Mouse (Mus musculus) stomach, embryonic 14.5 days (tissue): ENCODE results near the gene Tgfbr3. TPM values are rescaled to one million over a fixed set of nuclear protein-coding genes. Genes with fewer than 3 reads are reported as not detected.

ENCODE experiments used
- ATAC-seq: fragments of 200-750 bp; cut with Nextera tagmentation; 2 replicates; pipeline ENCODE4 v1.8.0; 2017; ENCODE audit warnings: low read depth, moderate TSS enrichment; ENCODE audit not compliant: insufficient number of reproducible peaks, insufficient read depth, low FRiP score
- H3K27ac ChIP-seq: fragments of 300-500 bp; sonication (generic); 2 replicates; pipeline ENCODE4 v1.5.1; 2014; ENCODE audit warnings: mild to moderate bottlenecking, low read length, moderate library complexity, mixed read lengths
- H3K27me3 ChIP-seq: fragments of 300-500 bp; sonication (generic); 2 replicates; pipeline ENCODE4 v1.6.1; 2014; ENCODE audit warnings: low read length, control low read depth, mixed read lengths; ENCODE audit not compliant: control insufficient read depth, insufficient read depth
- H3K36me3 ChIP-seq: fragments of 300-500 bp; sonication (generic); 2 replicates; pipeline ENCODE4 v1.6.1; 2014; ENCODE audit warnings: mild to moderate bottlenecking, control low read depth, low read length, moderate library complexity, mixed read lengths; ENCODE audit not compliant: control insufficient read depth, insufficient read depth
- H3K4me1 ChIP-seq: fragments of 300-500 bp; sonication (generic); 2 replicates; pipeline ENCODE4 v1.6.1; 2014; ENCODE audit warnings: low read length, control low read depth, mixed read lengths; ENCODE audit not compliant: control insufficient read depth, insufficient read depth
- H3K4me2 ChIP-seq: fragments of 300-500 bp; sonication (generic); replicated peaks from 2 replicates; pipeline ENCODE4 v1.6.1; 2014; ENCODE audit warnings: low read depth, low read length, control low read depth
- H3K4me3 ChIP-seq: fragments of 300-500 bp; sonication (generic); 2 replicates; pipeline ENCODE4 v1.5.1; 2014; ENCODE audit warnings: low read depth, low read length, control low read depth
- H3K9ac ChIP-seq: fragments of 300-500 bp; sonication (generic); replicated peaks from 2 replicates; pipeline ENCODE4 v1.6.1; 2014; ENCODE audit warnings: low read depth, mild to moderate bottlenecking, control low read depth, low read length, moderate library complexity, mixed read lengths
- H3K9me3 ChIP-seq: fragments of 300-500 bp; sonication (generic); 2 replicates; pipeline ENCODE4 v1.6.1; 2016; ENCODE audit warnings: low read depth, low read length, control low read depth; ENCODE audit not compliant: control insufficient read depth
- WGBS: fragments of 180-500 bp; shearing (Covaris S2); extraction: QIAGEN DNeasy Blood & Tissue Kit; methylation state at CpG from one replicate; pipeline ENCODE4 v1.1.7; 2014; 5-methylcytosine and 5-hydroxymethylcytosine counted together
- polyA plus RNA-seq: library from polyadenylated mRNA; unstranded; fragments of >200 nt; fragmentation: Nextera tagmentation; extraction: Ambion mirVana; gene quantifications from 2 replicates; pipeline ENCODE4 v1.2.1, GENCODE M21; 2014

Gene Tgfbr3
- polyA plus RNA-seq, 1 experiment from 2014 or later, result 34.5 TPM

- no peak overlapping the region for H3K4me2 ChIP-seq
- H3K4me1 ChIP-seq, result peaks cover 21% of the 10 kb centered on the region
- no peak overlapping the region for H3K9ac ChIP-seq
- ATAC-seq, result no peak
- WGBS, result 54% methylated on average over 13 of the region's 13 CpGs
- no peak overlapping the region for H3K27ac ChIP-seq
- no peaks in the 10 kb centered on the region for H3K9me3 ChIP-seq
- H3K36me3 ChIP-seq, result peaks cover 4% of the 10 kb centered on the region; the same call in 1 of the 2 replicates
- no peaks in the 10 kb centered on the region for H3K27me3 ChIP-seq
- H3K4me3 ChIP-seq, result no peak overlapping the region
These were observed 141.3 kb downstream of the Tgfbr3 start for GRCm38 (mm10) chr5:107147951-107148766.

DNA sequence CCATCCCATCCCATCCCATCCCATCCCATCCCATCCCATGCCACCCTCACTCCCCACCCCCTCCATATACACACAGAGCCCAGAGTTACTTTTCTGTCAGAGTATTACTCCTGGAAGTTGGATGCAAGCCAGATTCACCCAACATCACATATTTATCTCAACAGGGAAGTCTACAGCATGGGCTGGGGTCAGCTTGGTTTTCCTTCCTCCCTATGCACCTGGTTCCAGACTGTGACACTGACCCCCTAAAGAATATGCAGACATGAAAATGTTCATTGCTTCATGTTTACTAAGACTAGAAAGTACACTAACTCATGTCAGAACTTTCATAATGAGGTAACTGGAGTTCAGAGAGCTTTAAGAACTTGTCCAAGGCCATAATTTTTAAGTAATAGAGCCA is 142.0 kb downstream of the Tgfbr3 start:
- H3K4me1 ChIP-seq, result peaks cover 21% of the 10 kb centered on the region
- H3K9me3 ChIP-seq, result no peaks in the 10 kb centered on the region

DNA sequence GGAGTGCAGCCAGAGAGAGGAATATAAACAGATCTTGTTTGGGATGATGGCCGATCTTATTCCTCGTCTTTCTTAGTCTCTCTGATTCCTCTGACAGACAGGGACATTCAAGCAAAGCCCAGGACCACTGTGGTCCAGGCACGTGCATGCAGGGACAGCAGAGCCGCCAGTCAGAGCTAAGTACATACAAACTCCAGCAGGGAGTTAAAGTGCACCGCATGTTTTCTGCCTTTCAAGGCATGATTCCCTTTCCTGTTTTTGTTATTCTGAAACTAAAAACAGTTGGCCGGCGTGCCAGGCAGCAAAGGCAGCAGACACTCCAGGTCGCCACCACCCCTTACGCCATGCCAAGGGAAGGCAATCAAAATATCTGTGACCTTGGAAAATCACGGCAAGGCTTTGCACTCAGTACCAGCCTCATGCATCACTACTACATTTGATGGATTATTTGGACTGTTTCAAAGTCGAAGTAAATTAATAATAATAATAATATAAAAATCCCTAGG is 143.3 kb downstream of the Tgfbr3 start:
- no peak overlapping the region for H3K4me3 ChIP-seq
- peaks cover 12% of the 10 kb centered on the region for H3K4me1 ChIP-seq
- 61% methylated on average over 11 of the region's 11 CpGs for WGBS
- no peaks in the 10 kb centered on the region for H3K27me3 ChIP-seq
- H3K4me2 ChIP-seq, result no peak overlapping the region
- no peaks in the 10 kb centered on the region for H3K36me3 ChIP-seq
- no peak for ATAC-seq
- no peak overlapping the region for H3K27ac ChIP-seq
- H3K9me3 ChIP-seq, result no peaks in the 10 kb centered on the region
- H3K9ac ChIP-seq, result no peak overlapping the region

More for the DNA sequence above, 142.0 kb downstream of the Tgfbr3 start:
- Histone ChIP-seq H3K4me2 (no peak overlapping the region), H3K4me3 (no peak overlapping the region), H3K36me3 (no peaks in the 10 kb centered on the region), H3K9ac (no peak overlapping the region), H3K27me3 (no peaks in the 10 kb centered on the region), H3K27ac (no peak overlapping the region)
- ATAC-seq, result no peak

- Histone ChIP-seq H3K4me3 (no peak overlapping the region), H3K27me3 (no peaks in the 10 kb centered on the region), H3K9me3 (no peaks in the 10 kb centered on the region), H3K4me1 (peaks cover 6% of the 10 kb centered on the region; the same call in 1 of the 2 replicates), H3K27ac (no peak overlapping the region), H3K4me2 (no peak overlapping the region), H3K9ac (no peak overlapping the region), H3K36me3 (no peaks in the 10 kb centered on the region; the same call in 1 of the 2 replicates)
- ATAC-seq, result no peak
- WGBS, result 86% methylated on average over 4 of the region's 4 CpGs
These were observed 144.3 kb downstream of the Tgfbr3 start for GRCm38 (mm10) chr5:107145125-107145524.

DNA sequence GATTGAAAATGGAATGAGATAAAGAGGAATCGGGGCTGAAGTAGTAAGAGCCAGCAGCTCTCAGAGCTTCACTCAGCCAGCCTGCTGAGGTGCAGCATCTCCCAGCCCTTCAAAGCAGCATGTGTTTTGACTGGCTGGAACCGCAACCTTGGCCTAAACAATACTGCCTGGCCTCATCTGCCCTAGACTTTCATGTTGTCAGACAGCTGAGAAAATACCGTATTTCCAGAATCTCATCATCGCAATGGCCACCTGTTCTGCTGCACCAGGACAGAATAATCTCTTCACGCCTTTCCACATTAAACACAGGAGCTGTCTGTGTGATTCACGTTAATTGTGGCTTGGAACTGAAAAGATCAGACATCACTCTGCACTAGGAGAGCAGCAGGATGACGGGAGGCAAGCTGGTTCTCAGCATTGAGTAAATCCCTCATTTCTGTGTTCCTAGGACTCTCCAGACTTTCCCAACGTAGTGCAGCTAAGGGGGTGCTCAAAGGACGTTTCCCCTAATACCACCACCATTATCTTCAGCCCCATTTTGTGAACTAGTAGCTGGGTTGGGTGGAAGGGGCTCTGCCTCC is 145.1 kb downstream of the Tgfbr3 start:
- Histone ChIP-seq H3K9ac (no peak overlapping the region), H3K9me3 (no peaks in the 10 kb centered on the region), H3K4me1 (peaks cover 6% of the 10 kb centered on the region; the same call in 1 of the 2 replicates), H3K4me2 (no peak overlapping the region), H3K27ac (no peak overlapping the region), H3K36me3 (no peaks in the 10 kb centered on the region; the same call in 1 of the 2 replicates), H3K27me3 (no peaks in the 10 kb centered on the region), H3K4me3 (no peak overlapping the region)
- ATAC-seq, result no peak
- WGBS, result 49% methylated on average over 9 of the region's 9 CpGs

GRCm38 (mm10) chr5:107143406-107143805 is 146.0 kb downstream of the Tgfbr3 start:
- Histone ChIP-seq H3K36me3 (peaks cover 5% of the 10 kb centered on the region; the same call in 1 of the 2 replicates), H3K4me2 (no peak overlapping the region), H3K9me3 (no peaks in the 10 kb centered on the region), H3K4me1 (peaks cover 5% of the 10 kb centered on the region; the same call in 1 of the 2 replicates), H3K4me3 (no peak overlapping the region), H3K27ac (no peak overlapping the region), H3K9ac (no peak overlapping the region), H3K27me3 (no peaks in the 10 kb centered on the region)
- no peak for ATAC-seq
- WGBS, result 88% methylated on average over 5 of the region's 5 CpGs

DNA sequence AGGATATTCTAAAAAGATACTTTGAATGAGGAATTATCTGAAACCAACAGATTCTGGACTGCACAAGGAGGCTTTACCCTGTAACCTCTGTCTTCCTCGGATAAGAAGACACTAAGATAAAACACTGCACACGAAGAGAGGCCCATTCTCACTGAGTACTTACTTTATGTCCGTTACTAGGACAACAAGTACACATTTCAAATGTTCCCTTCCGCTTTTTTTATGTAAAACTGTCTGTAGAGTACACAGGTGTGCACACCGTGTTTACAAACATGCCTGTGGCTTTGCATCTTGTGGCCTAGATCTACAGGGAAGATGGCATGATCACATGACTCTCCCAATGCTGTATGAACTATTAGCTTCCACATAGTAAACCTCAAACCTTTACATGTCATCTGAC is 146.6 kb downstream of the Tgfbr3 start:
- H3K27me3 ChIP-seq, result no peaks in the 10 kb centered on the region
- no peaks in the 10 kb centered on the region; the same call in 1 of the 2 replicates for H3K4me1 ChIP-seq
- no peak overlapping the region for H3K4me3 ChIP-seq
- H3K36me3 ChIP-seq, result peaks cover 5% of the 10 kb centered on the region; the same call in 1 of the 2 replicates
- no peak overlapping the region for H3K27ac ChIP-seq
- WGBS, result 88% methylated on average over 5 of the region's 5 CpGs
- no peak overlapping the region for H3K9ac ChIP-seq
- no peaks in the 10 kb centered on the region for H3K9me3 ChIP-seq
- H3K4me2 ChIP-seq, result no peak overlapping the region
- no peak for ATAC-seq

GRCm38 (mm10) chr5:107141375-107141774 is 148.1 kb downstream of the Tgfbr3 start:
- ATAC-seq, result no peak
- no peak overlapping the region for H3K4me3 ChIP-seq
- peaks cover 13% of the 10 kb centered on the region; the same call in 1 of the 2 replicates for H3K36me3 ChIP-seq
- no peaks in the 10 kb centered on the region for H3K9me3 ChIP-seq
- H3K4me2 ChIP-seq, result no peak overlapping the region
- H3K9ac ChIP-seq, result no peak overlapping the region
- 79% methylated on average over 5 of the region's 5 CpGs for WGBS
- H3K27ac ChIP-seq, result no peak overlapping the region
- no peaks in the 10 kb centered on the region for H3K4me1 ChIP-seq
- H3K27me3 ChIP-seq, result no peaks in the 10 kb centered on the region
